Mouse (Mus musculus): ENCODE results near the gene Gna11.

- TF ChIP-seq CTCF (IDR thresholded peaks at IDR 0.05; ENCODE audit: control insufficient read depth, insufficient read depth, insufficient replicate concordance, low read depth, low read length) = no peak
- TF ChIP-seq POLR2A (IDR thresholded peaks at IDR 0.05; ENCODE audit: control insufficient read depth, low read depth, low read length) = no peak
Measured at GRCm38 (mm10) chr10:81525017-81525694, 19.8 kb downstream of the Gna11 start.
